Mouse (Mus musculus) lung, postnatal 0 days (tissue): ENCODE data around the gene Sgce. TPM values are rescaled to one million over a fixed set of nuclear protein-coding genes. Genes with fewer than 3 reads are reported as not detected.
"Not testable (repeated sequence)": the region's sequence is repeated elsewhere in the genome, so short reads cannot be mapped to it uniquely, and the experiment has no call there.

Source experiments
- ATAC-seq: fragments of 200-750 bp; cut with Nextera tagmentation; 2 replicates; pipeline ENCODE4 v1.8.0; 2017; ENCODE audit warnings: moderate library complexity
- DNase-seq: peaks from one replicate; pipeline ENCODE4 v3.0.0-alpha.2; 2016; ENCODE audit warnings: low spot score
- H3K27ac ChIP-seq: fragments of 300-500 bp; sonication (generic); 2 replicates; pipeline ENCODE4 v1.5.1; 2014; ENCODE audit warnings: antibody characterized with exemption, mild to moderate bottlenecking, low read length, mixed read lengths
- H3K27me3 ChIP-seq: fragments of 300-500 bp; sonication (generic); replicated peaks from 2 replicates; pipeline ENCODE4 v1.6.1; 2014; ENCODE audit warnings: low read length, mixed read lengths; ENCODE audit not compliant: insufficient read depth
- H3K36me3 ChIP-seq: fragments of 300-500 bp; sonication (generic); 2 replicates; pipeline ENCODE4 v1.6.1; 2014; ENCODE audit warnings: low read length, mixed read lengths; ENCODE audit not compliant: insufficient read depth
- H3K4me1 ChIP-seq: fragments of 300-500 bp; sonication (generic); 2 replicates; pipeline ENCODE4 v1.6.1; 2014; ENCODE audit warnings: antibody characterized with exemption, low read depth, low read length, mixed read lengths; ENCODE audit not compliant: insufficient read depth
- H3K4me2 ChIP-seq: fragments of 300-500 bp; sonication (generic); replicated peaks from 2 replicates; pipeline ENCODE4 v1.6.1; 2014; ENCODE audit warnings: low read depth, mild to moderate bottlenecking, low read length, moderate library complexity, mixed read lengths
- H3K4me3 ChIP-seq: fragments of 300-500 bp; sonication (generic); 2 replicates; pipeline ENCODE4 v1.5.1; 2014; ENCODE audit warnings: low read depth, low read length
- H3K9ac ChIP-seq: fragments of 300-500 bp; sonication (generic); replicated peaks from 2 replicates; pipeline ENCODE4 v1.6.1; 2014; ENCODE audit warnings: low read depth, mild to moderate bottlenecking
- H3K9me3 ChIP-seq: fragments of 300-500 bp; sonication (generic); 2 replicates; pipeline ENCODE4 v1.6.1; 2016; ENCODE audit warnings: low read length, mixed read lengths
- CTCF ChIP-seq: IDR thresholded peaks from 2 replicates; pipeline ENCODE4 v1.5.1; 2016; ENCODE audit warnings: antibody characterized with exemption, mild to moderate bottlenecking
- EP300 ChIP-seq: IDR thresholded peaks from 2 replicates; pipeline ENCODE4 v1.6.1; 2016; ENCODE audit warnings: antibody characterized with exemption, mild to moderate bottlenecking, control low read depth
- WGBS: fragments of 180-500 bp; shearing (Covaris S2); extraction: QIAGEN DNeasy Blood & Tissue Kit; methylation state at CpG from one replicate; pipeline ENCODE4 v1.1.7; 2014; 5-methylcytosine and 5-hydroxymethylcytosine counted together
- polyA plus RNA-seq: library from polyadenylated mRNA; unstranded; fragments of >200 nt; fragmentation: Nextera tagmentation; extraction: Ambion mirVana; gene quantifications from 2 replicates; pipeline ENCODE4 v1.2.1, GENCODE M21; 2015

Sgce gene
- 84.5 and 101 TPM in 2 replicates for polyA plus RNA-seq

- ATAC-seq (peak; percentile 59), DNase-seq (peak; percentile 76)
- no peaks in the 10 kb centered on the region for H3K27me3 ChIP-seq
- peak within 1 kb of the TSS; percentile 61 for H3K4me2 ChIP-seq
- 0 out of 2 replicates have a peak, but pooled peaks cover 3% of the 10 kb centered on the region for H3K9me3 ChIP-seq
- peak within 1 kb of the TSS; percentile 60 for H3K9ac ChIP-seq
- H3K4me3 ChIP-seq: peak within 1 kb of the TSS; percentile 51
- no peaks in the 10 kb centered on the region for H3K4me1 ChIP-seq
- H3K36me3 ChIP-seq: no peaks in the 10 kb centered on the region
- H3K27ac ChIP-seq: peak within 1 kb of the TSS; percentile 77
- WGBS: 40% methylated on average over 24 of the region's 38 CpGs
- no peak for TF ChIP-seq EP300
- peak; percentile 76 for TF ChIP-seq CTCF
These were observed at the start of gene Sgce, which contains the start of gene Peg10 for GRCm38 (mm10) chr6:4746696-4747439. Gene Sgce, minus strand, starts transcription at chr6:4747207. Gene Peg10, plus strand, starts transcription at chr6:4747306.

GRCm38 (mm10) chr6:4796281-4796680 is 49.3 kb upstream of the Sgce start:
- Histone ChIP-seq H3K27me3 (no peaks in the 10 kb centered on the region), H3K27ac (no peak overlapping the region), H3K9ac (no peak overlapping the region), H3K4me2 (no peak overlapping the region), H3K36me3 (no peaks in the 10 kb centered on the region), H3K4me3 (no peak overlapping the region), H3K9me3 (no peaks in the 10 kb centered on the region), H3K4me1 (no peaks in the 10 kb centered on the region)
- no peak for ATAC-seq
- 83% methylated on average over 1 of the region's 1 CpGs for WGBS
- TF ChIP-seq EP300: no peak
- no peak for TF ChIP-seq CTCF
- no peak for DNase-seq

- H3K36me3 ChIP-seq: no peaks in the 10 kb centered on the region
- no peak overlapping the region for H3K27ac ChIP-seq
- WGBS: 42% methylated on average over 2 of the region's 2 CpGs
These were observed 15.2 kb upstream of the Sgce start for GRCm38 (mm10) chr6:4762252-4762651.

GRCm38 (mm10) chr6:4761415-4762142 is 14.6 kb upstream of the Sgce start:
- WGBS: 26% methylated on average over 3 of the region's 3 CpGs
- not testable (repeated sequence) for H3K4me3 ChIP-seq, DNase-seq, ATAC-seq, H3K9me3 ChIP-seq, H3K27me3 ChIP-seq, H3K4me1 ChIP-seq, H3K4me2 ChIP-seq, H3K36me3 ChIP-seq, H3K9ac ChIP-seq, H3K27ac ChIP-seq

More at GRCm38 (mm10) chr6:4762252-4762651, 15.2 kb upstream of the Sgce start:
- peak; percentile 38 for DNase-seq
- Histone ChIP-seq H3K4me1 (no peaks in the 10 kb centered on the region), H3K9me3 (no peaks in the 10 kb centered on the region), H3K27me3 (no peaks in the 10 kb centered on the region), H3K4me2 (no peak overlapping the region), H3K9ac (no peak overlapping the region), H3K4me3 (no peak overlapping the region)
- TF ChIP-seq EP300 (no peak), CTCF (no peak)
- ATAC-seq: peak; percentile 91

- whole genome bisulfite sequencing: 94% methylated on average over 15 of the region's 16 CpGs
- Histone ChIP-seq H3K4me1 (no peaks in the 10 kb centered on the region), H3K27ac (no peak overlapping the region), H3K4me2 (no peak overlapping the region), H3K9ac (no peak overlapping the region), H3K36me3 (no peaks in the 10 kb centered on the region), H3K4me3 (no peak overlapping the region), H3K9me3 (no peaks in the 10 kb centered on the region), H3K27me3 (no peaks in the 10 kb centered on the region)
- no peak for DNase-seq
- TF ChIP-seq EP300 (no peak), CTCF (no peak)
- ATAC-seq: no peak
These were observed 7.9 kb upstream of the Sgce start for GRCm38 (mm10) chr6:4754886-4755285.

- Histone ChIP-seq H3K27ac (no peak overlapping the region), H3K36me3 (no peaks in the 10 kb centered on the region), H3K27me3 (no peaks in the 10 kb centered on the region), H3K4me3 (no peak overlapping the region), H3K9ac (no peak overlapping the region), H3K4me1 (no peaks in the 10 kb centered on the region), H3K9me3 (no peaks in the 10 kb centered on the region), H3K4me2 (no peak overlapping the region)
- 94% methylated on average over 10 of the region's 10 CpGs for WGBS
- DNase-seq (no peak), ATAC-seq (no peak)
- TF ChIP-seq CTCF (no peak), EP300 (no peak)
These were observed 7.3 kb upstream of the Sgce start for GRCm38 (mm10) chr6:4754286-4754685.
